ENCODE assay signal across 22 mouse cellular contexts in the genomic region with DNA sequence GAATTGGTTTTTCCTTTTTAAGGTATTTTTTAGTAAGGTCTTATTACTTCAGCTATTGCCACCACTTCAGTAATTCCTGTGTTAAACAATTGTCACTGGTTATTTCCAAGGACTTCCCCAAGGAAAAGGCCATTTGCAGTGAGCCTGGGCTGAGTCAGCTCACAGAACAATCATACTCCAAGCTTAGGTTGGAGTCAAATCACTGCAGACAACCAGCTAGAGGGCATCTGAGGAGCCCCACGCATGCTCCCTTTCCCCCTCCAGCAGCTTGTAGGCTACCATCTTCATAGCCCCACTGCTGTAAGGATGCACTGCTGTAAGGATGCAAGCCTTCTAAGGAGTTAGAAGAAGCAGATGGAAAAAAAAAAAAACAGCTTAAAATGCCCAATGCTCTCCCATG.
A peak's percentile ranks its signal among the peaks of the same experiment; 100 is the strongest.
DNase-seq lines count a peak whose midpoint lies in the region; ATAC-seq lines count a peak whose summit lies in the region.
"Had no signal": no experiment of that assay in that cellular context is flagged by ENCODE, and none has a peak within 500 bp of the region (broad histone marks: within the 10 kb centered on the region; RNA-seq: fewer than 3 reads in every experiment).

No protein-coding gene starts in this region.

- no peak overlapping the region for H3K4me2 ChIP-seq in hindbrain, embryonic 14.5 days (replicated peaks)
- H3K4me2 ChIP-seq: embryonic facial prominence, embryonic 12.5 days; forebrain, embryonic 15.5 days; heart, embryonic 11.5 days; heart, embryonic 15.5 days; hindbrain, embryonic 15.5 days had no signal

- no peaks in the 10 kb centered on the region for H3K36me3 ChIP-seq in hindbrain, embryonic 14.5 days (replicated peaks; ENCODE audit: control insufficient read depth, insufficient read depth)
- H3K36me3 ChIP-seq: embryonic facial prominence, embryonic 12.5 days; forebrain, embryonic 15.5 days; heart, embryonic 15.5 days; hindbrain, embryonic 10.5 days had no signal

- H3K27me3 ChIP-seq in hindbrain, embryonic 14.5 days (ENCODE audit: control insufficient read depth, insufficient read depth, low read length), result no peaks in the 10 kb centered on the region
- H3K27me3 ChIP-seq: embryonic facial prominence, embryonic 12.5 days; forebrain, embryonic 15.5 days; heart, embryonic 15.5 days; hindbrain, embryonic 15.5 days; Patski had no signal

- DNase-seq in adrenal gland, adult (ENCODE audit: inconsistent age in 2 of 2, low spot score in 1 of 2), result peak; percentile 62 to 85
- no peak for DNase-seq in adrenal gland, postnatal 4 days (ENCODE audit: low spot score in 2 of 2)
- DNase-seq in ZHBTc4 (ENCODE audit: low read depth, low spot score), result peak; percentile 40
- peak; percentile 34 for DNase-seq in adrenal gland, postnatal 14 days
- DNase-seq in B cell, adult 2 months, result no peak
- DNase-seq in cerebellum, postnatal 4 days (ENCODE audit: low spot score in 2 of 2), result no peak
- no peak for DNase-seq in hindbrain, embryonic 14.5 days (ENCODE audit: low spot score)
- DNase-seq: cerebellum, adult 11 months; cerebellum, adult 8-10 months; cerebellum, postnatal 14 days; gastrocnemius, postnatal 10 days; heart, adult 2 months; heart, postnatal 14 days; kidney, adult 8-10 months had no signal

- H3K9ac ChIP-seq in hindbrain, embryonic 14.5 days, result no peak overlapping the region
- H3K9ac ChIP-seq: embryonic facial prominence, embryonic 12.5 days; forebrain, embryonic 15.5 days; heart, embryonic 15.5 days; hindbrain, embryonic 15.5 days had no signal

- H3K4me3 ChIP-seq in hindbrain, embryonic 14.5 days (replicated peaks; ENCODE audit: low read length), result no peak overlapping the region
- H3K4me3 ChIP-seq: embryonic facial prominence, embryonic 12.5 days; forebrain, embryonic 15.5 days; heart, adult 2 months; heart, embryonic 15.5 days; hindbrain, embryonic 10.5 days; hindbrain, embryonic 15.5 days had no signal

- ATAC-seq in hindbrain, embryonic 14.5 days (ENCODE audit: low FRiP score), result no peak
- ATAC-seq: forebrain, embryonic 15.5 days; intestine, embryonic 16.5 days; Patski had no signal

- H3K4me1 ChIP-seq in hindbrain, embryonic 14.5 days (replicated peaks; ENCODE audit: control insufficient read depth, insufficient read depth, low read length), result no peaks in the 10 kb centered on the region
- H3K4me1 ChIP-seq: embryonic facial prominence, embryonic 12.5 days; forebrain, embryonic 15.5 days; heart, embryonic 15.5 days; hindbrain, embryonic 10.5 days had no signal

- no peak overlapping the region for H3K27ac ChIP-seq in hindbrain, embryonic 14.5 days
- H3K27ac ChIP-seq: embryonic facial prominence, embryonic 12.5 days; forebrain, embryonic 15.5 days; heart, adult 2 months; heart, embryonic 15.5 days; hindbrain, embryonic 10.5 days; hindbrain, embryonic 15.5 days had no signal

- H3K9me3 ChIP-seq in hindbrain, embryonic 14.5 days (ENCODE audit: control insufficient read depth, low read length), result no peaks in the 10 kb centered on the region
- H3K9me3 ChIP-seq: embryonic facial prominence, embryonic 12.5 days; forebrain, embryonic 15.5 days; heart, embryonic 15.5 days; hindbrain, embryonic 10.5 days; hindbrain, embryonic 15.5 days had no signal

- 89% methylated on average over 1 of the region's 1 CpGs for WGBS in hindbrain, embryonic 14.5 days

Comparison
In these comparisons a context has a peak if more than half of its experiments do, and no peak if none do; other contexts are left out.
1. DNase-seq: peak in adrenal gland, adult (2 of 2), ZHBTc4 (single experiment) and adrenal gland, postnatal 14 days (single experiment); none in adrenal gland, postnatal 4 days (0 of 2), B cell, adult 2 months (0 of 2), cerebellum, postnatal 4 days (0 of 2) and hindbrain, embryonic 14.5 days (single experiment).